Mouse (Mus musculus) lung, embryonic 16.5 days (tissue): Measurements from ENCODE around the gene Mark2. TPM values are rescaled to one million over a fixed set of nuclear protein-coding genes. Genes with fewer than 3 reads are reported as not detected.

ENCODE experiments used
- ATAC-seq: fragments of 200-750 bp; cut with Nextera tagmentation; 2 replicates; pipeline ENCODE4 v1.8.0; 2017; ENCODE audit warnings: low read depth, mild to moderate bottlenecking, moderate library complexity
- H3K27ac ChIP-seq: fragments of 300-500 bp; sonication (generic); 2 replicates; pipeline ENCODE4 v1.5.1; 2014; ENCODE audit warnings: mild to moderate bottlenecking, control low read depth, low read length
- H3K27me3 ChIP-seq: fragments of 300-500 bp; sonication (generic); 2 replicates; pipeline ENCODE4 v1.6.1; 2014; ENCODE audit warnings: low read depth, low read length, mixed read lengths; ENCODE audit not compliant: control insufficient read depth, insufficient read depth
- H3K36me3 ChIP-seq: fragments of 300-500 bp; sonication (generic); 2 replicates; pipeline ENCODE4 v1.6.1; 2014; ENCODE audit warnings: low read length; ENCODE audit not compliant: control insufficient read depth, insufficient read depth
- H3K4me1 ChIP-seq: fragments of 300-500 bp; sonication (generic); replicated peaks from 2 replicates; pipeline ENCODE4 v1.6.1; 2014; ENCODE audit warnings: low read length, mixed read lengths; ENCODE audit not compliant: control insufficient read depth, insufficient read depth
- H3K4me2 ChIP-seq: fragments of 300-500 bp; sonication (generic); 2 replicates; pipeline ENCODE4 v1.6.1; 2014; ENCODE audit warnings: low read depth, low read length, control low read depth
- H3K4me3 ChIP-seq: fragments of 300-500 bp; sonication (generic); 2 replicates; pipeline ENCODE4 v1.5.1; 2014; ENCODE audit warnings: mild to moderate bottlenecking, low read length, control low read depth
- H3K9ac ChIP-seq: fragments of 300-500 bp; sonication (generic); 2 replicates; pipeline ENCODE4 v1.6.1; 2014; ENCODE audit warnings: low read length, control low read depth
- H3K9me3 ChIP-seq: fragments of 300-500 bp; sonication (generic); 2 replicates; pipeline ENCODE4 v1.6.1; 2016; ENCODE audit warnings: low read length; ENCODE audit not compliant: control insufficient read depth
- WGBS: fragments of 180-500 bp; shearing (Covaris S2); extraction: QIAGEN DNeasy Blood & Tissue Kit; methylation state at CpG from one replicate; pipeline ENCODE4 v1.1.7; 2014; 5-methylcytosine and 5-hydroxymethylcytosine counted together
- polyA plus RNA-seq: library from polyadenylated mRNA; unstranded; fragments of >200 nt; fragmentation: Nextera tagmentation; extraction: Ambion mirVana; gene quantifications from 2 replicates; pipeline ENCODE4 v1.2.1, GENCODE M21; 2015

The Mark2 gene
- polyA plus RNA-seq = 33.4 and 35.0 TPM in 2 replicates

- Histone ChIP-seq H3K4me3 (peak within 1 kb of the TSS; percentile 92), H3K4me1 (peaks cover 38% of the 10 kb centered on the region), H3K36me3 (no peaks in the 10 kb centered on the region), H3K4me2 (peak within 1 kb of the TSS; percentile 90), H3K27me3 (no peaks in the 10 kb centered on the region), H3K9me3 (no peaks in the 10 kb centered on the region), H3K9ac (peak within 1 kb of the TSS; percentile 96), H3K27ac (peak within 1 kb of the TSS; percentile 84)
- under 1% methylated on average over 63 of the region's 63 CpGs for WGBS
- peak; percentile 94 for ATAC-seq
Observed at GRCm38 (mm10) chr19:7341512-7342397, at the start of gene Mark2. Mark2 (minus strand) TSS chr19:7341860.

GRCm38 (mm10) chr19:7388488-7388887, 46.8 kb upstream of the Mark2 start:
- H3K9ac ChIP-seq = no peak overlapping the region
- 75% methylated on average over 6 of the region's 6 CpGs for WGBS
- no peak overlapping the region for H3K4me3 ChIP-seq
- no peaks in the 10 kb centered on the region; the same call in 1 of the 2 replicates for H3K36me3 ChIP-seq
- no peaks in the 10 kb centered on the region for H3K27me3 ChIP-seq
- H3K27ac ChIP-seq = no peak overlapping the region
- H3K4me2 ChIP-seq = no peak overlapping the region
- H3K9me3 ChIP-seq = peaks cover 7% of the 10 kb centered on the region
- no peak for ATAC-seq
- peaks cover 7% of the 10 kb centered on the region for H3K4me1 ChIP-seq

- Histone ChIP-seq H3K4me1 (peaks cover 17% of the 10 kb centered on the region), H3K27ac (no peak overlapping the region), H3K36me3 (no peaks in the 10 kb centered on the region; the same call in 1 of the 2 replicates), H3K27me3 (no peaks in the 10 kb centered on the region), H3K4me2 (no peak overlapping the region), H3K4me3 (no peak overlapping the region), H3K9me3 (peaks cover 6% of the 10 kb centered on the region), H3K9ac (no peak overlapping the region)
- ATAC-seq = no peak
- WGBS = 77% methylated on average over 2 of the region's 2 CpGs
Observed at GRCm38 (mm10) chr19:7386042-7386441, 44.4 kb upstream of the Mark2 start.

- H3K4me1 ChIP-seq = peaks cover 18% of the 10 kb centered on the region
- no peaks in the 10 kb centered on the region for H3K9me3 ChIP-seq
- peak within 1 kb of the TSS; percentile 85 for H3K27ac ChIP-seq
- WGBS = under 1% methylated on average over 44 of the region's 52 CpGs
- ATAC-seq = peak; percentile 100
- peaks cover 3% of the 10 kb centered on the region; the same call in 1 of the 2 replicates for H3K36me3 ChIP-seq
- peak within 1 kb of the TSS; percentile 75 for H3K4me3 ChIP-seq
- H3K4me2 ChIP-seq = peak within 1 kb of the TSS; percentile 89
- H3K27me3 ChIP-seq = no peaks in the 10 kb centered on the region
- peak within 1 kb of the TSS; percentile 88 for H3K9ac ChIP-seq
Observed at GRCm38 (mm10) chr19:7382903-7383865, 41.5 kb upstream of the Mark2 start, which contains the start of gene Spindoc. Spindoc (minus strand) TSS chr19:7382994.

- peak overlapping the region; percentile 88 for H3K9ac ChIP-seq
- H3K27me3 ChIP-seq = no peaks in the 10 kb centered on the region
- H3K27ac ChIP-seq = peak overlapping the region; percentile 85
- peaks cover 3% of the 10 kb centered on the region; the same call in 1 of the 2 replicates for H3K36me3 ChIP-seq
- no peaks in the 10 kb centered on the region for H3K9me3 ChIP-seq
- 0% methylated on average over 57 of the region's 60 CpGs for WGBS
- peak overlapping the region; percentile 89 for H3K4me2 ChIP-seq
- peaks cover 18% of the 10 kb centered on the region for H3K4me1 ChIP-seq
- ATAC-seq = peak; percentile 59
- H3K4me3 ChIP-seq = peak overlapping the region; percentile 75
Observed at GRCm38 (mm10) chr19:7382248-7382902, 40.7 kb upstream of the Mark2 start.

GRCm38 (mm10) chr19:7381906-7382247, 40.2 kb upstream of the Mark2 start:
- ATAC-seq = no peak
- peaks cover 3% of the 10 kb centered on the region; the same call in 1 of the 2 replicates for H3K36me3 ChIP-seq
- peak overlapping the region; percentile 85 for H3K27ac ChIP-seq
- peaks cover 18% of the 10 kb centered on the region for H3K4me1 ChIP-seq
- no peaks in the 10 kb centered on the region for H3K27me3 ChIP-seq
- H3K9me3 ChIP-seq = no peaks in the 10 kb centered on the region
- peak overlapping the region; percentile 88 for H3K9ac ChIP-seq
- H3K4me3 ChIP-seq = peak overlapping the region; percentile 75
- H3K4me2 ChIP-seq = peak overlapping the region; percentile 89
- WGBS = 3% methylated on average over 8 of the region's 8 CpGs

GRCm38 (mm10) chr19:7377639-7378038, 36.0 kb upstream of the Mark2 start:
- WGBS = 73% methylated on average over 2 of the region's 2 CpGs
- no peaks in the 10 kb centered on the region for H3K27me3 ChIP-seq
- H3K27ac ChIP-seq = no peak overlapping the region
- peaks cover 8% of the 10 kb centered on the region for H3K4me1 ChIP-seq
- H3K4me2 ChIP-seq = no peak overlapping the region
- H3K9me3 ChIP-seq = no peaks in the 10 kb centered on the region
- H3K36me3 ChIP-seq = peaks cover 27% of the 10 kb centered on the region
- no peak for ATAC-seq
- H3K9ac ChIP-seq = no peak overlapping the region
- H3K4me3 ChIP-seq = no peak overlapping the region

GRCm38 (mm10) chr19:7374491-7374890, 32.8 kb upstream of the Mark2 start:
- no peak for ATAC-seq
- peaks cover 51% of the 10 kb centered on the region for H3K36me3 ChIP-seq

More at GRCm38 (mm10) chr19:7374491-7374890, 32.8 kb upstream of the Mark2 start:
- H3K27ac ChIP-seq = no peak overlapping the region
- WGBS = 94% methylated on average over 8 of the region's 8 CpGs
- H3K27me3 ChIP-seq = no peaks in the 10 kb centered on the region
- H3K9me3 ChIP-seq = no peaks in the 10 kb centered on the region
- no peak overlapping the region for H3K4me2 ChIP-seq
- no peak overlapping the region for H3K9ac ChIP-seq
- no peak overlapping the region for H3K4me3 ChIP-seq
- no peaks in the 10 kb centered on the region for H3K4me1 ChIP-seq
